Mouse (Mus musculus) lung, postnatal 0 days (tissue): ENCODE measurements at regions not wholly inside any gene's neighbourhood (a gene's known extent, or its start where the extent isn't known, plus 50 kb on each side); places are given as distances from the start of the nearest gene placed in this dataset.

Source experiments
- ATAC-seq: fragments of 200-750 bp; cut with Nextera tagmentation; 2 replicates; pipeline ENCODE4 v1.8.0; 2017; ENCODE audit warnings: moderate library complexity
- DNase-seq: peaks from one replicate; pipeline ENCODE4 v3.0.0-alpha.2; 2016; ENCODE audit warnings: low spot score
- H3K27ac ChIP-seq: fragments of 300-500 bp; sonication (generic); 2 replicates; pipeline ENCODE4 v1.5.1; 2014; ENCODE audit warnings: antibody characterized with exemption, mild to moderate bottlenecking, low read length, mixed read lengths
- H3K27me3 ChIP-seq: fragments of 300-500 bp; sonication (generic); replicated peaks from 2 replicates; pipeline ENCODE4 v1.6.1; 2014; ENCODE audit warnings: low read length, mixed read lengths; ENCODE audit not compliant: insufficient read depth
- H3K36me3 ChIP-seq: fragments of 300-500 bp; sonication (generic); 2 replicates; pipeline ENCODE4 v1.6.1; 2014; ENCODE audit warnings: low read length, mixed read lengths; ENCODE audit not compliant: insufficient read depth
- H3K4me1 ChIP-seq: fragments of 300-500 bp; sonication (generic); 2 replicates; pipeline ENCODE4 v1.6.1; 2014; ENCODE audit warnings: antibody characterized with exemption, low read depth, low read length, mixed read lengths; ENCODE audit not compliant: insufficient read depth
- H3K4me2 ChIP-seq: fragments of 300-500 bp; sonication (generic); replicated peaks from 2 replicates; pipeline ENCODE4 v1.6.1; 2014; ENCODE audit warnings: low read depth, mild to moderate bottlenecking, low read length, moderate library complexity, mixed read lengths
- H3K4me3 ChIP-seq: fragments of 300-500 bp; sonication (generic); 2 replicates; pipeline ENCODE4 v1.5.1; 2014; ENCODE audit warnings: low read depth, low read length
- H3K9ac ChIP-seq: fragments of 300-500 bp; sonication (generic); replicated peaks from 2 replicates; pipeline ENCODE4 v1.6.1; 2014; ENCODE audit warnings: low read depth, mild to moderate bottlenecking
- H3K9me3 ChIP-seq: fragments of 300-500 bp; sonication (generic); 2 replicates; pipeline ENCODE4 v1.6.1; 2016; ENCODE audit warnings: low read length, mixed read lengths
- CTCF ChIP-seq: IDR thresholded peaks from 2 replicates; pipeline ENCODE4 v1.5.1; 2016; ENCODE audit warnings: antibody characterized with exemption, mild to moderate bottlenecking
- EP300 ChIP-seq: IDR thresholded peaks from 2 replicates; pipeline ENCODE4 v1.6.1; 2016; ENCODE audit warnings: antibody characterized with exemption, mild to moderate bottlenecking, control low read depth
- WGBS: fragments of 180-500 bp; shearing (Covaris S2); extraction: QIAGEN DNeasy Blood & Tissue Kit; methylation state at CpG from one replicate; pipeline ENCODE4 v1.1.7; 2014; 5-methylcytosine and 5-hydroxymethylcytosine counted together

GRCm38 (mm10) chr15:96836670-96837069, 137.1 kb upstream of the Slc38a2 start:
- Histone ChIP-seq H3K27ac (no peak overlapping the region), H3K27me3 (no peaks in the 10 kb centered on the region), H3K9ac (no peak overlapping the region), H3K4me3 (no peak overlapping the region), H3K9me3 (no peaks in the 10 kb centered on the region), H3K4me2 (no peak overlapping the region), H3K36me3 (no peaks in the 10 kb centered on the region), H3K4me1 (no peaks in the 10 kb centered on the region)
- ATAC-seq, result no peak
- no peak for TF ChIP-seq EP300
- TF ChIP-seq CTCF, result no peak
- 88% methylated on average over 3 of the region's 3 CpGs for WGBS
- no peak for DNase-seq

GRCm38 (mm10) chr15:96834862-96835261, 135.3 kb upstream of the Slc38a2 start:
- Histone ChIP-seq H3K4me3 (no peak overlapping the region), H3K9ac (no peak overlapping the region), H3K27ac (no peak overlapping the region), H3K36me3 (no peaks in the 10 kb centered on the region), H3K4me2 (no peak overlapping the region), H3K9me3 (no peaks in the 10 kb centered on the region), H3K4me1 (0 out of 2 replicates have a peak, but pooled peaks cover 8% of the 10 kb centered on the region), H3K27me3 (no peaks in the 10 kb centered on the region)
- DNase-seq (no peak), ATAC-seq (no peak)
- TF ChIP-seq EP300 (no peak), CTCF (no peak)
- WGBS, result 70% methylated on average over 9 of the region's 9 CpGs

DNA sequence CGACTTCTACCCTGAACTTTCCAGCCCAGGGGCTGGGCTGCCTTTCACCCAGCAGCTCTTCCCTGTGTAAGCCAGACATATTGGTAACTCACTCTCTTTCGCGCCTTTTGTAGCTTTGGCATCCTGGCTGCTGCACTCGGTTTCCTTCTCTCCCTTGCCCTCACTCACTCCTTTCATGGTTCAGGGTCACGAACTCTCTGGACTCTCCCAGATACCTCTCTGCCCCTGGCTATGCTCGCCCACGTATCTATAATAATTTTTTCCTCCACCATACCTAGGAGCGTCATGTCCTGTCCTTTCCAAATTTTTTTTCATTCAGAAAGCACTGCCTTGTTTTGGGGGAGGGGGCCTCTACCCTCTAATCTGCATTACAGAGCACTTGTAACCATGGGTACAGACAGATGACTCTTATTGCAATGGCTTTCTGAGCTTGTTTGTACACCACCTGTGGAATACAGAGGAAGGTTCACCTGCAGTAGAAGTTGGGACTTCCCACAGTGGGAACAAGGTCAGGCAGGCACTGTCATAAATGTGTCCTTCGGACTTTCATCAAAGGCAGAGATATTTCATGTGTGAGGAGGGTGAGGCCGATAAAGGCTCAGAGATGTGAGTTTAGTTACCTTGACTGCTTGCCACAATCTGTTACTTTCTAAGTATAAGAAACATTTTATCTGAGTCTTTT, 134.8 kb upstream of the Slc38a2 start:
- no peaks in the 10 kb centered on the region for H3K36me3 ChIP-seq
- no peak overlapping the region for H3K4me3 ChIP-seq
- no peak overlapping the region for H3K4me2 ChIP-seq
- H3K27me3 ChIP-seq, result no peaks in the 10 kb centered on the region
- H3K27ac ChIP-seq, result no peak overlapping the region
- H3K4me1 ChIP-seq, result 0 out of 2 replicates have a peak, but pooled peaks cover 9% of the 10 kb centered on the region
- no peaks in the 10 kb centered on the region for H3K9me3 ChIP-seq
- DNase-seq (no peak), ATAC-seq (no peak)
- no peak overlapping the region for H3K9ac ChIP-seq
- TF ChIP-seq EP300 (no peak), CTCF (no peak)
- WGBS, result 82% methylated on average over 10 of the region's 10 CpGs

DNA sequence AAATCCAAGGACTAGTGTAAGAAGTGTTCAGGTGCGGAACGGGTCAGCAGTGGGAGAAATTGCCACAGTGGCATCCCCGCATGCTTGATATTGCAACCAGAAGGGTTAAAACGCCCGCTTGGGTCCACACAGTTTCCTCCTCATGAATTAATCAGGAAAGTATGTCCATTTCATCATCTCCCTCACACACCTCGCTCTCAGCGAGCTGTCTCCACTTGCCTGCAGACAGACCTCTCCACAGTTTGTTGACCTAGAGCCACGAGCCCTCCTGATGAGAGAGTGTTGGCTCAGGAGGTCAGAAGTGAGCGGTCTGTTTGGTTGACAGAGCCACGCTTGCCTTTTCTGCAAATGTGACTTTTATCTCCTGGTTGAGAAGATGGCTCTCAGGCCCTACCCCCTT, 132.9 kb upstream of the Slc38a2 start:
- Histone ChIP-seq H3K4me1 (0 out of 2 replicates have a peak, but pooled peaks cover 9% of the 10 kb centered on the region), H3K9me3 (no peaks in the 10 kb centered on the region), H3K27ac (no peak overlapping the region), H3K4me3 (no peak overlapping the region), H3K27me3 (no peaks in the 10 kb centered on the region), H3K36me3 (no peaks in the 10 kb centered on the region), H3K9ac (no peak overlapping the region), H3K4me2 (no peak overlapping the region)
- WGBS, result 61% methylated on average over 10 of the region's 10 CpGs
- ATAC-seq, result 0 out of 2 replicates have a peak, but pooled peaks have one; percentile 17
- DNase-seq, result peak; percentile 25
- TF ChIP-seq EP300, result no peak
- no peak for TF ChIP-seq CTCF

GRCm38 (mm10) chr15:96831256-96831655, 131.7 kb upstream of the Slc38a2 start:
- ATAC-seq (no peak), DNase-seq (no peak)
- Histone ChIP-seq H3K4me2 (no peak overlapping the region), H3K9ac (no peak overlapping the region), H3K4me3 (no peak overlapping the region), H3K27me3 (no peaks in the 10 kb centered on the region), H3K27ac (no peak overlapping the region), H3K36me3 (no peaks in the 10 kb centered on the region), H3K4me1 (0 out of 2 replicates have a peak, but pooled peaks cover 9% of the 10 kb centered on the region), H3K9me3 (no peaks in the 10 kb centered on the region)
- TF ChIP-seq CTCF, result no peak
- TF ChIP-seq EP300, result no peak
- WGBS, result 73% methylated on average over 10 of the region's 10 CpGs

DNA sequence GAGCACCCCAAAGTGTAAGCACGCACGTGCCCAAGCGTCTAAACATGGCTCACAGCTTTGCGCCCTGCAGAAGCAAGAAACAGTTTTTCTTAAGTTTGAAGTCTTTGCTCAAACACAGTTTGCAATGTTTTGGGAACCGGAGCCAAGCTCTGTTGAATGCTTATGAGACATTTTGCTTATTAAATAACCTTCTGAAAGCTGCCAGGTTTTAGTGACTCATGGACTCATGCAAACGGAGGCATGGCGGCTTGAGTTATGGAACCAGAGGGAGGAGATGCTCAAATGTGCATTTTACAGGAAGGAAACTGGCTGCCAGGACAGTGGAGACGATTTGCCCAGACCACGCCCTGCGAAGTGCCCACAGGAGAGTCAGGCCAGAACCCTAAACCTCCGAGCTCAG, 131.0 kb upstream of the Slc38a2 start:
- Histone ChIP-seq H3K4me3 (no peak overlapping the region), H3K9ac (no peak overlapping the region), H3K27me3 (no peaks in the 10 kb centered on the region), H3K4me1 (0 out of 2 replicates have a peak, but pooled peaks cover 9% of the 10 kb centered on the region), H3K9me3 (no peaks in the 10 kb centered on the region), H3K27ac (no peak overlapping the region), H3K36me3 (no peaks in the 10 kb centered on the region), H3K4me2 (no peak overlapping the region)
- WGBS, result 72% methylated on average over 11 of the region's 11 CpGs
- ATAC-seq (peak; percentile 39; the same call in 1 of the 2 replicates), DNase-seq (peak; percentile 77)
- TF ChIP-seq CTCF (no peak), EP300 (no peak)
